Mouse (Mus musculus) mouse embryonic stem cell (cell line): Measurements from ENCODE around the gene Atp11c.

Experiments
- in situ Hi-C, 2 experiments: fragments of 300-500 bp; cut with MboI; formaldehyde crosslinking; loops; 1 replicate in 1 of 2; 3 replicates in 1 of 2; pipeline ENCODE4 v1.14.3; 2019 to 2020; ENCODE audit warnings: low sequenced_read_pairs in 2 of 2, low pct_unique_long_range_greater_than_20kb in 1 of 2, mixed read lengths in 1 of 2; ENCODE audit not compliant: unreplicated experiment in 1 of 2

Atp11c gene

DNA sequence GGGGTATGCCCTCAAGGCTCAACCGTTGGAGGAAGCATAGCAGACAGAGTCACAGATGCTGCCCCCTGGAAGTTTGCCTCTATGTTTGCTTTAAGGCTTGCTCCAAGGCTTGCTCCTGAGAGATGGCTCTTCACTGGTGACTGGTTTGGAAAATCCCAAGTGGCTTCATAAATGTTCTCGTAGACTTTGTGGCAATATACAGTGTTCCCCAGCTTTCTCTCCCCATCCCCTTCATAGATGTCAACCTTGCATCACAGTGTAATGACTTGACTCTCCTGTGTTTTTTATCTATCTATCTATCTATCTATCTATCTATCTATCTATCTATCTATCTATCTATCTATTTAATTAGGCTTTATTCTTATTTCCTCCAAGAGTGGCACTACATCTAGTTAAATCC, at the start of gene Atp11c:
Gene Atp11c, minus strand, starts transcription at position 101 of the 400 bp plus-strand sequence.
- in situ Hi-C loops, result no loop called here

DNA sequence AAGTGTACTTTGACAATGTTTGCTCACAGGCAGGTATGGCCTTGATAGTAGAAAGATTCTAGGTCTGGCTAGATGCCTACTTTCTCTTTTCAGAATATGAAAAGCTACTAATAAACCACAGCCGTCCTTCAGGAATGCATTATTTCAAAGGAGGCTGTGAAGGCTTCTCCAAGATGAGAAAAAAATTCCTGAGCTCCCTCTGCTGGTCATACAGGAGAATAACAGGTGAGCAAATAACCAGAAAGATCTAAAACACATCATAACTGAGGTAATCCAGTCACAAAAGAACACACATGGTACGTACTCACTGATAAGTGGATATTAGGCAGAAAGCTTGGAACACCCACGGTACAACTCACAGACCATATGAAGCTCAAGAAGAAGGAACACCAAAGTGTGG, 16.7 kb upstream of the Atp11c start:
- in situ Hi-C loops, result no loop called here

GRCm38 (mm10) chrX:60570539-60570938, 22.0 kb downstream of the Atp11c start:
- in situ Hi-C loops, result no loop called here

DNA sequence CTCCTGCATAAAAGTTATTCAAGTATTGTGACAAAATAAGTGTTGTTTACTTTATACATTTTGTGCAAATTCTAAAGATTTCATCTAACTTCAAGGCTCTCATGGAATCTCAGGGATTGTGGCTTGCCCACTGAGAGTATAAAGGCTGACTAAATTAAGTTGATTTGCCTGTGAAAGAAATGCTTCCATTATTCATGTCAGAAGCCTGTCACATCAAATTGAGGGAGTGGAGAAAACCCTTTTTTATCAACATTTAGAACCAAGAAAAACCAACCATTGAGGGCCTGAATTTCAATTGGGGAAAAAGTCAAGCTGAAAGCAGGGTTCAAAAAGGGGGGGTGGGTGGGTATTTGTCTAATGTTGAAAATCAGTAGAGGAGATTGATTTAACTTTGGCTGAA, 23.5 kb downstream of the Atp11c start:
- in situ Hi-C loops, result no loop called here

GRCm38 (mm10) chrX:60555242-60555641, 37.3 kb downstream of the Atp11c start:
- in situ Hi-C loops, result no loop called here

GRCm38 (mm10) chrX:60547444-60548304, 44.8 kb downstream of the Atp11c start:
- in situ Hi-C loops, result no loop called here

- in situ Hi-C loops, result no loop called here
Measured at GRCm38 (mm10) chrX:60547098-60547443, 45.4 kb downstream of the Atp11c start.

DNA sequence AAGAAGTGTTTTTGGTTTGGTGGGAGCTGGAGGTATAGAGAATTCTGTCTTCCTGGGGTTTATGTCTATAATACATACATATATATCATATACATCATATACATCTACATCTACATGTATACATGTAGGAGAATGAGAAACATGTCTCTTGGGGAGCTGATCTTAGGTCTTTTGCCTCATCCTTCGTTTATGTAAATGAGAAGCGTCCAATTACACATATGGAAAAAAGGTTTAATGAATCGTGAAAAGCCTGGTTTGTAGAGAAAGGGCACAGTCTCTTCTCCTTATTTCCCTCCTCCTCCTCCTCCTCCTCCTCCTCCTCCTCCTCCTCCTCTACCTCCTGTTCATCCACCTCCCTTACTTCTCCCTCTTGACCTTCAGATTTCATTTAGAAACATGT, 46.6 kb downstream of the Atp11c start:
- in situ Hi-C loops, result no loop called here

DNA sequence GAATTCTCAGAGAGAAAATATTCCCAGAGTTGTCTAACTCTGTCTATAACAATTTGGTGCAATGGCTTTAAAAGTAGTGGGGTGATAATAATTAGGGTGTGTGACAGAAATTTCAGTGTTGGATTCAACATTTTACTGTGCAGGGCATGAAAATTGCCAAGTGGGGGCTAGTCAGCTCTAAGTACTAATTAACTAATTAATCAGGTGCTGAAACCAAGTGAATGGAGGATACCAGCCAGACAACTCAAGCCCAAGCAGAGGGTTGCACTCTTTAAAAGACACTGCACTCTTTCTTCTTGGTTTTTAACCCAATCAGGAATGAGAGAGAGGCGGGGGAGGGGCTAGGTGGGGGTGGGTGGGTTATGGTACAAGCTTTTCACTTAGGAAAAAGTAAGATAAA, 47.1 kb downstream of the Atp11c start:
- in situ Hi-C loops, result no loop called here

DNA sequence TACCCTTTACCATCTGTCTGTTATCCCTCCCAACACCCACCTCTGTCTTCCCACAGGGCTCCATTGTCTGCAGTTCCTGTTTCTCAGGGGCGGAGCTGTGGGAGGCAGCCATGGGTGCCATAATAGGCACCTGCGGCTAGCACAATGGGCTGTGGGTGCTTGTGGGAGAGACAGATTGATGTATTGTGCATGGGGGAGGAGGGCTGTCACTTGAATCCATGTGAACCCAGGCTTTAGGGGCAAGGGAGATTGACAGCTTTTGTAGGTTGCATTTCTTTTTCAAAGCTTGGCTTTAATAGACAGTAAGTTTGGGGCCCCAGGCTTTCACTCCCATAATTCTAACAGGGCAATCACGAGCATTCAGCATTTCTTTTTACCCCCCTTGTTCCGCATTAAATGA, 48.4 kb downstream of the Atp11c start:
- in situ Hi-C loops, result no loop called here

DNA sequence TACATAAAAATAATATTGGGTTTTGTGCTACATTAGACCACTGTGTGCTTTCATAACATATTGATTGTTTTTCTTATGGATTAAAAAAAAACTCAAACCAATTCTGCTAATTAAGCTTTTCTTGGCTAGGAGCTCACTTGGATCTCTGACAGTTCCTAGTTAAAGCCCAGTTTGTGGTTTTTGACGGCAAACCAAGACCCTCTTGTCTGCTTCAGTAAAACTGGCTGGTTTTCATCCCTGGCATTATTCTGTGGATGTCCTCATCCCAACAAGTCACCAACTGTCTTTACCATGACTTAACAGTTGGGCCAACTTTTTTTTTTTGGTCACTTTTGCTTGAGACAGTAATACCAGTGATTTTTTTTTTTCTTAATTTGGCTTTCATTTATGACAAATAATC, 49.6 kb downstream of the Atp11c start:
- in situ Hi-C loops, result no loop called here

GRCm38 (mm10) chrX:60539149-60539548, 53.3 kb downstream of the Atp11c start, which contains the start of gene Gm7073:
TSS of gene Gm7073 (minus strand) at chrX:60539249.
- in situ Hi-C loops, result no loop called here

- in situ Hi-C loops, result loop anchor here in 1 of 2 experiments (10.0 kb wide), 1 partner anchor 111 kb away; no protein-coding TSS in a partner anchor
Measured at GRCm38 (mm10) chrX:60503995-60504394, 88.5 kb downstream of the Atp11c start.

- in situ Hi-C loops, result loop anchor here (10.0 to 25.0 kb wide), 3 partner anchors 390 to 547 kb away; partner anchors contain the start of gene Sox3 (in 1 of the 2)
Measured at GRCm38 (mm10) chrX:60497750-60498149, 94.7 kb downstream of the Atp11c start.

- in situ Hi-C loops, result loop anchor here (10.0 to 25.0 kb wide), 3 partner anchors 392 to 549 kb away; partner anchors contain the start of gene Sox3 (in 1 of the 2)
Measured at GRCm38 (mm10) chrX:60495308-60495707, 97.2 kb downstream of the Atp11c start.

GRCm38 (mm10) chrX:60463786-60464185, 128.7 kb downstream of the Atp11c start:
- in situ Hi-C loops, result loop anchor here (10.0 to 25.0 kb wide), 3 partner anchors 226 to 451 kb away; no protein-coding TSS in a partner anchor

GRCm38 (mm10) chrX:60414563-60415111, 177.9 kb downstream of the Atp11c start:
- in situ Hi-C loops, result no loop called here

- in situ Hi-C loops, result no loop called here
Measured at GRCm38 (mm10) chrX:60405681-60406080, 186.8 kb downstream of the Atp11c start.

DNA sequence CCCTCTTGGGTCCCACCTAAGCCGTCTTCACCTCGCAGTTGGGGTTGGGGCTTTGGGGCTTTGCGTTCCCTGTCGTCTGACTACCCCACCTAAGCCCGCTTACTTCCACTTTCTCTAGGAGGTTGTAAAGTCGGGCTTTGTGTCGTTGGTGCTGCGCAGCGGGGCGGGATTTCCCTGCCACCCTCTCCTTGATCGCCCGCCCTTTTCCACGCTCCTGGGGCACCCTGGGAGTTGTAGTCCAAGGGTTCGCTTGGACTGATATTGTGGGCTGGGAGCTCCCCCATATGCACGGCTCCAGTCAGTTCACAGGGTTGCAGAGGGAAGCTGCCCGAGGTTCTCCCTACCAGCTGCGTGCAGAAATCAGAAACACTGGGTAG, 187.8 kb downstream of the Atp11c start:
- in situ Hi-C loops, result no loop called here
